ENCODE assay signal across 11 mouse cellular contexts in genomic region chr11:44621615-44622014, GRCm38 (mm10). TPM values are rescaled to one million over a fixed set of nuclear protein-coding genes. Genes with fewer than 3 reads are reported as not detected.
DNase-seq lines count a peak whose midpoint lies in the region; ATAC-seq lines count a peak whose summit lies in the region.
"Had no signal": no experiment of that assay in that cellular context is flagged by ENCODE, and none has a peak within 500 bp of the region (broad histone marks: within the 10 kb centered on the region; RNA-seq: fewer than 3 reads in every experiment).

No protein-coding gene starts in this region.

- H3K27me3 ChIP-seq in limb, embryonic 13.5 days, result peaks cover 28% of the 10 kb centered on the region

- WGBS in limb, embryonic 13.5 days, result 40% methylated on average over 10 of the region's 10 CpGs

- H3K27ac ChIP-seq in limb, embryonic 13.5 days, result peak overlapping the region; percentile 99; the same call in 1 of the 2 replicates

- H3K9me3 ChIP-seq in limb, embryonic 13.5 days, result no peaks in the 10 kb centered on the region

- H3K36me3 ChIP-seq in limb, embryonic 13.5 days, result peaks cover 16% of the 10 kb centered on the region

- peaks cover 35% of the 10 kb centered on the region for H3K4me1 ChIP-seq in limb, embryonic 13.5 days

- ATAC-seq in limb, embryonic 13.5 days (ENCODE audit: low FRiP score, low read depth), result no peak
- ATAC-seq in megakaryocyte, adult 5-6 weeks (ENCODE audit: poor library complexity, severe bottlenecking), result no peak

- H3K9ac ChIP-seq in limb, embryonic 13.5 days, result peak overlapping the region; percentile 98

- H3K4me2 ChIP-seq in limb, embryonic 13.5 days (replicated peaks), result peak overlapping the region; percentile 80

- peak overlapping the region; percentile 73 for H3K4me3 ChIP-seq in limb, embryonic 13.5 days

- peak; percentile 35 to 46 for DNase-seq in cerebellum, postnatal 10 days
- no peak for DNase-seq in cerebellum, adult 11 months
- peak; percentile 13 for DNase-seq in kidney, postnatal 10 days
- no peak for DNase-seq in kidney, adult 9 months
- DNase-seq in embryo, embryonic 9.5 days (ENCODE audit: extremely low spot score), result no peak
- no peak for DNase-seq in testis, postnatal 14 days (ENCODE audit: low spot score)
- DNase-seq: kidney, adult 8-10 months; left cerebral cortex, postnatal 4 days; right cerebral cortex, adult 18-20 months had no signal

RNA-seq across cellular contexts. Expression of gene Ebf1, which starts 4.5 kb away (rescaled TPM):
- 103 and 126 TPM in 2 replicates for polyA plus RNA-seq in limb, embryonic 13.5 days (2015; fragmentation: Nextera tagmentation; extraction: Ambion mirVana)
- 0.09 and 0.25 TPM in 2 replicates for total RNA-seq in megakaryocyte, adult 5-6 weeks (2015)
- 0.33 TPM in 1 of 2 replicates, not detected in the other for total RNA-seq in megakaryocyte, adult 5-6 weeks (2017)

Comparison
In these comparisons a context has a peak if more than half of its experiments do, and no peak if none do; other contexts are left out.
1. DNase-seq: peak in cerebellum, postnatal 10 days (2 of 2) and kidney, postnatal 10 days (single experiment); none in cerebellum, adult 11 months (single experiment), kidney, adult 9 months (single experiment), embryo, embryonic 9.5 days (single experiment) and testis, postnatal 14 days (single experiment).